Mouse (Mus musculus) regulatory T cell (primary cell): ENCODE measurements around the gene Olfr1101.

Source experiments
- in situ Hi-C: fragments of 300-600 bp; cut with MboI, MseI; formaldehyde crosslinking; loops from one replicate; pipeline ENCODE4 v1.15.1; 2025; ENCODE audit warnings: high pct_unique_total_duplicates

Olfr1101 gene

DNA sequence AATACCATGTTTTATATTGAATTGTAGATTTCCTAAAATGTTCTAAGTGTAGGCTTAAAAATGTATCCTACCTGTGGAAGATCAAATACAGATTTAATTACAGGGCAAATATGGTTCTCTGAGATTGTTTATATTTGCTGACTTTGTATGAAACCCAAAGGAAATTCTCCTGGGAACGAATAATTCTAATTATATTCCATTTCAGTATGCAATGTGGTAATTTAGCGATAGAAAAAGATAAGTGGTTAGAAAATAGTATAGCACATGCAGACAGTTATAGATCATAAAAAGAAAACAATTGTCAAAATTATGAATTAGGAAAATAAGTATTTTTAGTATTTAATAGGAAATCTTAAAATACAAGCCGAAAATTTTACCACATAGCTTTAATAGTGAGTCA lies at the start of gene Olfr1101:
Gene Olfr1101 (minus strand): TSS at position 101 of the 400 bp plus-strand sequence.
- in situ Hi-C loops = no loop called here

DNA sequence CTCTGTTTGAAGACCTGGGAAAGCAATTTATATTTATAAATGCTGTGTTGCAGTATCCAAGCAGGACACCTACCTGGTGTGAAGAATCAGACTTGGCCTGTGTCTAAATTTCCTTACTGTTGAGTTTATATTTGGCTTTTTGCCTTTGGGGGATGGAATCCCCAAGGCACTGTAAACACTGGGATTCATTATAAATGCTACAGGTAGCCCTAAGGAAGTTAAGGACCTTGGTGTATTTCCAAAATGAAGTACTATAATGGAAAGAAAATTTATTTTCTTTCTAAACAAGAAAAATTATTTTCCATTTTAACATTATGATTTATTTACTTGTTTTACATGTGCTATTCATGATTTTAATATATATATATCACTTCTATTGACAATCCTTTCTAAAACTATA lies 45.4 kb upstream of the Olfr1101 start, which contains the start of gene Olfr1105:
Gene Olfr1105 (minus strand): TSS at position 101 of the 400 bp plus-strand sequence.
- in situ Hi-C loops = no loop called here

DNA sequence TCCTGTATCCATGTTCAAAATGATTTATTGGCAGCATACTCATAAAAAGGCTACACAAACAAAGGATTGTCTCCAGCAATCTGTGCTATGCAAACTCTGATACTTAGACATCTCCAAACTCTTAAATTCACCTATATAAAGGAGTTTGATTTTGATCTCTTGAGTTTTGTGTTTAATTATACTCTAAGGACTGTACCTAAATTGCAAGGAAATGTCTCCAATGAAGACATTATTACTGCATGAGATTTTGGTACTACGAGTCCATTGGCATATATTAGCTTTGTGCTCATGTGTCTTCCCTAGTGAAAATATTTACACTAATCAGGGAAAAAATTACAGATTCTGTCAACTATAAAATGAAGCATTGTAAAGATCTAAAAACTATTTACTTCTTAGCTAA lies 36.0 kb upstream of the Olfr1101 start, which contains the start of gene Olfr1104:
Gene Olfr1104 (minus strand): TSS at position 101 of the 400 bp plus-strand sequence.
- in situ Hi-C loops = no loop called here

- in situ Hi-C loops = no loop called here
Measured at GRCm38 (mm10) chr2:86998098-86998497, 7.1 kb upstream of the Olfr1101 start, which contains the start of gene Olfr1102. Gene Olfr1102, plus strand, starts transcription at chr2:86998398.

DNA sequence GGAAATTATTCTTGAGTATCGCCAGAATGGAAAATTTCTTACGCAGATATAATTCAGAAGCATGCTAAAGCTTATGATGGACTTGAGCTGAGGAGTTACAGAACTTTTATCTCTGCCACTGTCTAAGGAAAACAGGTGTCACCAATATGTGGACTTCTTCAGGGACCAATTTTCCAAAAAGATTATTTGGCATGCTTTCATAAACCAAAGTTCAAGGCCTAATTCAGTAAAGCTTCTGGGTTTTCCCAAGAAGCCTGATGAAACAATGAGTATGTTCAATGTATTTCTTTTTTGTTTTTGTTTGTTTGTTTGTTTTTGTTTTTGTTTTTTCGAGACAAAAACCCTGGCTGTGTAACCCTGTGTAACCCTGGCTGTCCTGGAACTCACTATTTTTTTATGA lies 11.2 kb downstream of the Olfr1101 start, which contains the start of gene Olfr1100:
Gene Olfr1100 (minus strand): TSS at position 101 of the 400 bp plus-strand sequence.
- in situ Hi-C loops = no loop called here

DNA sequence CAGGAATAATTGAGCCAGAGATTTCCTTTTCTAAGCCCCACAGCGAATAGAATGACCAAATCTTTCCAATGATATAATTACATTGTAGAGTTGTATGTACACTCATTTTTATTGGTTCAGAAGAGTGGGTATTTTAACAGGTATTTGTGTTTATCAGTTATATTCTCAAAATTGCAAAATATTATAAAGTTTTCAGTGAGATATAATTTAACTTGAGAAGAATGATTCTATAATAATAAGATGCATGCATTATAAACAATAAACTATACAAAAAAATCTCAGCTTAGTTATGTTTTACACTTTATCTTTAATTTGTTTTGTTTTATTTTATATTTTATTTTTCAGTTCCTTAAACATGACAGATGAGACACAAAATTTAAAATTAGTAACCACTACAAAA lies 30.4 kb downstream of the Olfr1101 start, which contains the start of gene Olfr1099:
Gene Olfr1099 (minus strand): TSS at position 101 of the 400 bp plus-strand sequence.
- in situ Hi-C loops = no loop called here
